Mouse (Mus musculus) megakaryocyte, embryonic 14.5 days (primary cell): ENCODE results near the gene Robo3.

ENCODE experiments used
- FLI1 ChIP-seq: IDR thresholded peaks from 2 replicates; pipeline ENCODE4 v1.6.1; 2012; ENCODE audit warnings: low read length, inconsistent platforms, mixed read lengths
- GATA1 ChIP-seq: IDR thresholded peaks from 3 replicates; pipeline ENCODE4 v1.6.1; 2012; ENCODE audit warnings: mixed read lengths, low read length, inconsistent platforms, borderline replicate concordance

- TF ChIP-seq FLI1 (no peak), GATA1 (no peak)
Observed at GRCm38 (mm10) chr9:37368081-37368830, 64.8 kb downstream of the Robo3 start.
